Mouse (Mus musculus): ENCODE results near the gene Ctps.

Ctps gene

GRCm38 (mm10) chr4:120571070-120571464 lies 991 bp upstream of the Ctps start:
- DNase-seq (ENCODE audit: low spot score in 2 of 2) = no peak

GRCm38 (mm10) chr4:120570438-120571069 lies 478 bp upstream of the Ctps start:
- no peak for DNase-seq (ENCODE audit: low spot score in 2 of 2)

- no peak for DNase-seq (ENCODE audit: low spot score in 2 of 2)
These were observed 1.1 kb downstream of the Ctps start for GRCm38 (mm10) chr4:120569025-120569424.

- no peak for DNase-seq (ENCODE audit: low spot score in 2 of 2)
These were observed 2.1 kb downstream of the Ctps start for GRCm38 (mm10) chr4:120568005-120568404.

- DNase-seq (ENCODE audit: low spot score in 2 of 2) = no peak
These were observed 4.3 kb downstream of the Ctps start for GRCm38 (mm10) chr4:120565726-120566125.

GRCm38 (mm10) chr4:120556592-120556991 lies 13.5 kb downstream of the Ctps start:
- DNase-seq (ENCODE audit: low spot score in 2 of 2) = no peak

GRCm38 (mm10) chr4:120544896-120545295 lies 25.2 kb downstream of the Ctps start:
- DNase-seq (ENCODE audit: low spot score in 2 of 2) = no peak

- no peak for DNase-seq (ENCODE audit: low spot score in 2 of 2)
These were observed 31.4 kb downstream of the Ctps start for GRCm38 (mm10) chr4:120538664-120539063.

GRCm38 (mm10) chr4:120531986-120532385 lies 38.1 kb downstream of the Ctps start, which contains the start of gene Slfnl1:
Slfnl1 (plus strand) TSS chr4:120532231.
- no peak for DNase-seq (ENCODE audit: low spot score in 2 of 2)

- no peak for DNase-seq (ENCODE audit: low spot score in 2 of 2)
These were observed 41.9 kb downstream of the Ctps start for GRCm38 (mm10) chr4:120528171-120528570.

GRCm38 (mm10) chr4:120523092-120523491 lies 47.0 kb downstream of the Ctps start:
- DNase-seq (ENCODE audit: low spot score in 2 of 2) = no peak

GRCm38 (mm10) chr4:120522351-120522750 lies 47.7 kb downstream of the Ctps start:
- no peak for DNase-seq (ENCODE audit: low spot score in 2 of 2)

GRCm38 (mm10) chr4:120521761-120522160 lies 48.3 kb downstream of the Ctps start:
- DNase-seq (ENCODE audit: low spot score in 2 of 2) = no peak

GRCm38 (mm10) chr4:120517335-120517734 lies 52.7 kb downstream of the Ctps start:
- peak; percentile 45 to 59 for DNase-seq (ENCODE audit: low spot score in 2 of 2)

- DNase-seq (ENCODE audit: low spot score in 2 of 2) = no peak
These were observed 53.2 kb downstream of the Ctps start for GRCm38 (mm10) chr4:120516907-120517306.

GRCm38 (mm10) chr4:120516491-120516890 lies 53.6 kb downstream of the Ctps start:
- peak; percentile 51 to 66 for DNase-seq (ENCODE audit: low spot score in 2 of 2)

GRCm38 (mm10) chr4:120514366-120514765 lies 55.7 kb downstream of the Ctps start:
- no peak for DNase-seq (ENCODE audit: low spot score in 2 of 2)

- DNase-seq (ENCODE audit: low spot score in 2 of 2) = no peak
These were observed 58.9 kb downstream of the Ctps start for GRCm38 (mm10) chr4:120511203-120511602.

GRCm38 (mm10) chr4:120506955-120507354 lies 63.1 kb downstream of the Ctps start:
- DNase-seq (ENCODE audit: low spot score in 2 of 2) = no peak

Measured in urinary bladder, postnatal 36 days (tissue).